Mouse (Mus musculus) heart, postnatal 0 days (tissue): Measurements from ENCODE around the gene Slc9b2. TPM values are rescaled to one million over a fixed set of nuclear protein-coding genes. Genes with fewer than 3 reads are reported as not detected.

ENCODE experiments used
- ATAC-seq: fragments of 200-750 bp; cut with Nextera tagmentation; 2 replicates; pipeline ENCODE4 v1.8.0; 2017; ENCODE audit warnings: low read depth, moderate number of reproducible peaks, moderate library complexity; ENCODE audit not compliant: insufficient read depth
- DNase-seq: peaks from one replicate; pipeline ENCODE4 v3.0.0-alpha.2; 2016; ENCODE audit warnings: low spot score
- H3K27ac ChIP-seq: fragments of 300-500 bp; sonication (generic); 2 replicates; pipeline ENCODE4 v1.5.1; 2014; ENCODE audit warnings: low read depth, mild to moderate bottlenecking
- H3K27me3 ChIP-seq: fragments of 300-500 bp; sonication (generic); 2 replicates; pipeline ENCODE4 v1.6.1; 2014; ENCODE audit warnings: low read length, mixed read lengths; ENCODE audit not compliant: control insufficient read depth, insufficient read depth
- H3K36me3 ChIP-seq: fragments of 300-500 bp; sonication (generic); replicated peaks from 2 replicates; pipeline ENCODE4 v1.6.1; 2014; ENCODE audit warnings: low read length, mixed read lengths; ENCODE audit not compliant: control insufficient read depth, insufficient read depth
- H3K4me1 ChIP-seq: fragments of 300-500 bp; sonication (generic); 2 replicates; pipeline ENCODE4 v1.6.1; 2014; ENCODE audit warnings: antibody characterized with exemption; ENCODE audit not compliant: control insufficient read depth, insufficient read depth
- H3K4me2 ChIP-seq: fragments of 300-500 bp; sonication (generic); 2 replicates; pipeline ENCODE4 v1.6.1; 2014; ENCODE audit warnings: low read depth, mild to moderate bottlenecking, low read length, moderate library complexity
- H3K4me3 ChIP-seq: fragments of 300-500 bp; sonication (generic); 2 replicates; pipeline ENCODE4 v1.5.1; 2014; ENCODE audit warnings: low read depth, low read length
- H3K9ac ChIP-seq: fragments of 300-500 bp; sonication (generic); replicated peaks from 2 replicates; pipeline ENCODE4 v1.6.1; 2014; ENCODE audit warnings: low read depth, low read length, mixed read lengths
- H3K9me3 ChIP-seq: fragments of 300-500 bp; sonication (generic); replicated peaks from 2 replicates; pipeline ENCODE4 v1.6.1; 2016; ENCODE audit warnings: low read length; ENCODE audit not compliant: control insufficient read depth
- CTCF ChIP-seq: IDR thresholded peaks from 2 replicates; pipeline ENCODE4 v1.5.1; 2016; ENCODE audit warnings: antibody characterized with exemption, control low read depth, low read depth
- EP300 ChIP-seq: IDR thresholded peaks from 2 replicates; pipeline ENCODE4 v1.6.1; 2016; ENCODE audit warnings: antibody characterized with exemption, low read depth
- WGBS: fragments of 180-500 bp; shearing (Covaris S2); extraction: QIAGEN DNeasy Blood & Tissue Kit; methylation state at CpG from one replicate; pipeline ENCODE4 v1.1.7; 2014; 5-methylcytosine and 5-hydroxymethylcytosine counted together
- polyA plus RNA-seq: library from polyadenylated mRNA; unstranded; fragments of >200 nt; fragmentation: Nextera tagmentation; extraction: Ambion mirVana; gene quantifications from 2 replicates; pipeline ENCODE4 v1.2.1, GENCODE M21; 2015
- total RNA-seq: library from RNA; depleted of rRNA; stranded (reverse); fragments of >200 nt; gene quantifications from 2 replicates; pipeline ENCODE4 v1.2.3, GENCODE M21; 2014; ENCODE audit warnings: low replicate concordance

The Slc9b2 gene
- total and polyA plus RNA-seq, 2 experiments from 2014 or later, result 0.11 TPM; not detected in 1

GRCm38 (mm10) chr3:135285256-135285655 is 22.2 kb upstream of the Slc9b2 start:
- no peak for DNase-seq
- Histone ChIP-seq H3K4me3 (no peak overlapping the region), H3K27me3 (no peaks in the 10 kb centered on the region), H3K36me3 (no peaks in the 10 kb centered on the region), H3K9me3 (no peaks in the 10 kb centered on the region), H3K27ac (no peak overlapping the region), H3K4me2 (no peak overlapping the region), H3K9ac (no peak overlapping the region), H3K4me1 (no peaks in the 10 kb centered on the region)
- no peak for TF ChIP-seq CTCF
- no peak for TF ChIP-seq EP300
- 81% methylated on average over 11 of the region's 11 CpGs for WGBS
- no peak for ATAC-seq

DNA sequence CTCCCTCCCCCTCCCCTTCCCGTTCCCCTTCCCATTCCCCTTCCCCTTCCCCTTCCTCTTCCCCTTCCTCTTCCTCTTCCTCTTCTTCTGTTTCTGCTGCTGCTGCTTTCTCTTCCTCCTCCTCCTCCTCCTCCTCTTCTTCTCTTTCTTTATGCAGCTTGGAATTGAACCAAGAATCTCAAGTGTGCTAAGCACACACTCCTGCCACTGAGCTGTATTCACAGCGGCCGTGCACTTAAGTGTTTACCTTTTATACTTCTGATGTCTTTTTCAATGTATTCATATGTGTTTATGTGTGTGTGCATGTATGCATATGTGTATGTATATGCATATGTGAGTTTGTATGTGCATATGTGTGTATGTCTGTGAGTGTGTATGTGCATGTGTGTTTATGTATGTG is 21.7 kb upstream of the Slc9b2 start:
- TF ChIP-seq CTCF (no peak), EP300 (no peak)
- H3K4me3 ChIP-seq, result no peak overlapping the region
- H3K9me3 ChIP-seq, result no peaks in the 10 kb centered on the region
- no peak overlapping the region for H3K4me2 ChIP-seq
- H3K36me3 ChIP-seq, result no peaks in the 10 kb centered on the region
- no peak overlapping the region for H3K9ac ChIP-seq
- H3K27ac ChIP-seq, result no peak overlapping the region
- no peaks in the 10 kb centered on the region for H3K27me3 ChIP-seq
- ATAC-seq, result no peak
- no peak for DNase-seq
- no peaks in the 10 kb centered on the region for H3K4me1 ChIP-seq
- WGBS, result 35% methylated on average over 3 of the region's 3 CpGs

GRCm38 (mm10) chr3:135288138-135288750 is 19.3 kb upstream of the Slc9b2 start:
- no peak overlapping the region for H3K4me2 ChIP-seq
- no peaks in the 10 kb centered on the region for H3K9me3 ChIP-seq
- H3K9ac ChIP-seq, result no peak overlapping the region
- DNase-seq, result no peak
- H3K27me3 ChIP-seq, result no peaks in the 10 kb centered on the region
- ATAC-seq, result no peak
- H3K27ac ChIP-seq, result no peak overlapping the region
- TF ChIP-seq CTCF (no peak), EP300 (no peak)
- whole genome bisulfite sequencing, result 77% methylated on average over 8 of the region's 8 CpGs
- H3K4me3 ChIP-seq, result no peak overlapping the region
- no peaks in the 10 kb centered on the region for H3K36me3 ChIP-seq
- no peaks in the 10 kb centered on the region for H3K4me1 ChIP-seq

DNA sequence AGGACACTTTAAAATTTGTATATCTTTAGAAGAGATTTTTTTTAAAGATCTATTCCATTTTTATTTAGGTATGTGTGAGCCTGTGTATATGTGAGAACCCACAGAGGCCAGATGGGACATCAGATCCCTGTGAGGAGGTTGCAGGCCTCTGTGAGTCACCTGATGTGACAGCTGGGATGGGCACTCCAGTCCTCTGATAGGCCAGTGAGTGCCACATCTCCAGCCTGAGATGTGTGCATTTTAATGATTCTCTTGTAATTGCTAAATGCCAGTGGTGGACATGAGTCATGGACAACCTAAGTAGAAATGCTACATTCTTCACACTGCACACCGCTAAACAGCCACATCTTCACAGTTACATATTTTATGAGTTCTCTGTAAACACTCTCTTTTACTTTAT is 18.4 kb upstream of the Slc9b2 start:
- ATAC-seq, result no peak
- no peaks in the 10 kb centered on the region for H3K27me3 ChIP-seq
- no peak overlapping the region for H3K9ac ChIP-seq
- TF ChIP-seq EP300 (no peak), CTCF (no peak)
- WGBS, result 95% methylated on average over 1 of the region's 1 CpGs
- DNase-seq, result no peak
- no peak overlapping the region for H3K27ac ChIP-seq
- no peak overlapping the region for H3K4me2 ChIP-seq
- no peak overlapping the region for H3K4me3 ChIP-seq
- H3K9me3 ChIP-seq, result no peaks in the 10 kb centered on the region
- no peaks in the 10 kb centered on the region; the same call in 1 of the 2 replicates for H3K4me1 ChIP-seq
- H3K36me3 ChIP-seq, result no peaks in the 10 kb centered on the region

- Histone ChIP-seq H3K9me3 (no peaks in the 10 kb centered on the region), H3K4me3 (no peak overlapping the region), H3K4me2 (no peak overlapping the region), H3K36me3 (no peaks in the 10 kb centered on the region), H3K27ac (no peak overlapping the region), H3K4me1 (no peaks in the 10 kb centered on the region; the same call in 1 of the 2 replicates), H3K27me3 (no peaks in the 10 kb centered on the region), H3K9ac (no peak overlapping the region)
- ATAC-seq, result peak; percentile 74
- DNase-seq, result peak; percentile 54
- peak; percentile 87 for TF ChIP-seq CTCF
- TF ChIP-seq EP300, result no peak
- WGBS, result 95% methylated on average over 7 of the region's 7 CpGs
Measured at GRCm38 (mm10) chr3:135290249-135290894, 17.1 kb upstream of the Slc9b2 start.

DNA sequence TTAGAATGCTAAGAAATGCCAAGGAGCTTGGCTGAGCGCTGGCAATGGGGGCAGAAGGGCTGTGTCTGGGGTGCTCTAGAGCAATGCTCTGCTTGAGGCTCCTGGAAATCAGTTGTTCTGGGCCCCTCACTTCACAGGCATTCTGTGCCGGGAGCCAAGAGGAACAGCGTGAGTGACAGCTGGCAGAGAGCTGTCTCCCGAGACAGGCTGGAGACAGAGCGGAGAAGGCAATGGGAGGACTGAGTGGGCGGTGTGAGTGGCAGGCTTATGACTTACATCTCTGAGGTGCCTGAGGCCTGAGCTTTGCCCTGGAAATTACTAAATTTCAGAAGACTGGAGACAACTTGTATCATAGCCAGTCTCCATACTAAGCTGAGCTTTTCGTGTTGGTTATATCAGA is 13.8 kb upstream of the Slc9b2 start:
- WGBS, result 35% methylated on average over 7 of the region's 7 CpGs
- Histone ChIP-seq H3K36me3 (no peaks in the 10 kb centered on the region), H3K27ac (no peak overlapping the region), H3K9me3 (no peaks in the 10 kb centered on the region), H3K9ac (no peak overlapping the region), H3K4me2 (no peak overlapping the region), H3K27me3 (no peaks in the 10 kb centered on the region), H3K4me3 (no peak overlapping the region), H3K4me1 (no peaks in the 10 kb centered on the region; the same call in 1 of the 2 replicates)
- DNase-seq, result no peak
- no peak for ATAC-seq
- TF ChIP-seq CTCF, result no peak
- TF ChIP-seq EP300, result no peak
